Mouse (Mus musculus): ENCODE measurements around the gene Cnga3. TPM values are rescaled to one million over a fixed set of nuclear protein-coding genes. Genes with fewer than 3 reads are reported as not detected.
A peak's percentile ranks its signal among the peaks of the same experiment; 100 is the strongest.

Cnga3 gene
- polyA plus RNA-seq, 1 experiment from 2014 or later: not detected

GRCm38 (mm10) chr1:37212375-37212774 is 1.9 kb upstream of the Cnga3 start:
- Histone ChIP-seq H3K27me3 (ENCODE audit: control insufficient read depth, insufficient read depth, low read length) (no peaks in the 10 kb centered on the region), H3K4me2 (ENCODE audit: low read depth) (no peak overlapping the region), H3K9ac (ENCODE audit: low read length) (no peak overlapping the region), H3K4me1 (ENCODE audit: control insufficient read depth, insufficient read depth, low read length) (no peaks in the 10 kb centered on the region), H3K9me3 (ENCODE audit: control insufficient read depth, low read length) (no peaks in the 10 kb centered on the region), H3K36me3 (ENCODE audit: control insufficient read depth, insufficient read depth, low read length) (no peaks in the 10 kb centered on the region), H3K27ac (ENCODE audit: low read depth, low read length) (no peak overlapping the region), H3K4me3 (ENCODE audit: low read depth, low read length) (no peak overlapping the region)
- WGBS: 89% methylated on average over 9 of the region's 9 CpGs
- ATAC-seq (ENCODE audit: insufficient read depth, low FRiP score, low TSS enrichment): no peak
- no peak for DNase-seq (ENCODE audit: low spot score)

DNA sequence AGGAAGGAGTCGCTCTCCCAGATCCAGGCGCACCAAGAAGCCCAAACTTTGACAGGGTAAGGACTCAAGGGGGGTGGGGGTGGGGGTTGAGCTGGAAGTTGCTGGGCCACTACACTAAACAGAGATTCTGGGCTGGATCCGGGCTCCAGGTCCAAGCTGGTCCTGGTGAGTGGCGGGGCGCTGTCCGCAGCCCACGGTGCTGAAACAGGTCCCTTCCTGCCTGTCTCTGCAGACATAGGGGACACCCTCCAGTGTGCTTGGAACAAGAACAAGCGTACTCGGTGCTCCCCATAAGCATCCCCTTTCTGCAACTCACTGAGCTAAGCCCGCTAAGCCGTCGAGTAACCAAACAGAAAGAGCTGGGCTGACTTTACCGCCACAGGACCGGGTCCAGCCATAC is 4.2 kb downstream of the Cnga3 start:
- WGBS: 7% methylated on average over 14 of the region's 14 CpGs
- Histone ChIP-seq H3K27me3 (ENCODE audit: control insufficient read depth, insufficient read depth, low read length) (no peaks in the 10 kb centered on the region), H3K4me3 (ENCODE audit: low read depth, low read length) (no peak overlapping the region), H3K4me1 (ENCODE audit: control insufficient read depth, insufficient read depth, low read length) (no peaks in the 10 kb centered on the region), H3K9me3 (ENCODE audit: control insufficient read depth, low read length) (no peaks in the 10 kb centered on the region), H3K27ac (ENCODE audit: low read depth, low read length) (no peak overlapping the region), H3K36me3 (ENCODE audit: control insufficient read depth, insufficient read depth, low read length) (no peaks in the 10 kb centered on the region), H3K4me2 (ENCODE audit: low read depth) (no peak overlapping the region), H3K9ac (ENCODE audit: low read length) (no peak overlapping the region)
- DNase-seq (ENCODE audit: low spot score) (peak; percentile 66), ATAC-seq (ENCODE audit: insufficient read depth, low FRiP score, low TSS enrichment) (no peak)

- no peaks in the 10 kb centered on the region for H3K4me1 ChIP-seq (ENCODE audit: control insufficient read depth, insufficient read depth, low read length)
- no peaks in the 10 kb centered on the region for H3K9me3 ChIP-seq (ENCODE audit: control insufficient read depth, low read length)
- 88% methylated on average over 5 of the region's 5 CpGs for WGBS
- H3K4me2 ChIP-seq (ENCODE audit: low read depth): no peak overlapping the region
- no peak overlapping the region for H3K9ac ChIP-seq (ENCODE audit: low read length)
- no peak overlapping the region for H3K4me3 ChIP-seq (ENCODE audit: low read depth, low read length)
- H3K36me3 ChIP-seq (ENCODE audit: control insufficient read depth, insufficient read depth, low read length): no peaks in the 10 kb centered on the region
- ATAC-seq (ENCODE audit: insufficient read depth, low FRiP score, low TSS enrichment): no peak
- no peak for DNase-seq (ENCODE audit: low spot score)
- no peaks in the 10 kb centered on the region for H3K27me3 ChIP-seq (ENCODE audit: control insufficient read depth, insufficient read depth, low read length)
- no peak overlapping the region for H3K27ac ChIP-seq (ENCODE audit: low read depth, low read length)
Measured at GRCm38 (mm10) chr1:37219593-37219992, 5.4 kb downstream of the Cnga3 start.

DNA sequence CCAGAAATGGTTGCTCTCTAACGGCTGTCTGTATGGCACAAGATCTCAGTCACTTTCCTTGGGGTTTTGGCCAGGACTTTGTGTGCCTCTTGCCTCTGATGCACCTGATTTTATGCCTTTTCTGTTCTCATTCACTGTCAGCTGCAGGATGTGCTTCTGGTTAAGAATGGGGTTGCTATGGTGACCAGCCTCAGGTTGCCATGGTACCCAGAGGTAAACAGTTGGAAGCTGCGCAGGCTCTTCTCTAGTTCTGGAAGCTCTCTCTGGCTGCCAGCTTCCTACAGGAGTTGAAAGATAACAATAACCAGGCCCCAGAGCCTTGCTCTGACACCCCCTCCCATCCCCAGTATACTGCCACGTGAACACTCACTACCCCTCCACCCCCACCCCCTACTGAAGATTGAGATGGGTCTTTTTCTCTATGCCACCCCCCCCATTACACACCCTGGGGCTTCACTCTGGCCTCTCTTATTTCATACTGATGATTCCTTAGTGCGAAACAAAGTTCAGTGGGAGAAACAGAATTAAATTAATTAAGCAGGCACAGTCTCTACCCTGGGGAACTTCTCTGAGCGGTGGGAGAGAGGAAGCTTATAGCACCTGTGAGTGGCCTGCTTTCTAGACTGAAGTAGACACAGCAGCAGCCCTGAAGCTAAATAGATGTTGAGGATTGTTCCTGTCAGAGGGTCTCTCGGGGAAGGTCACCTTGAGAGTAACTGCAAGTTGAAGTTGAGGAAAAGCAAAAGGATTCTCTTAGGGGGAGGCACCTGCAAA is 6.1 kb downstream of the Cnga3 start:
- no peak overlapping the region for H3K4me2 ChIP-seq (ENCODE audit: low read depth)

DNA sequence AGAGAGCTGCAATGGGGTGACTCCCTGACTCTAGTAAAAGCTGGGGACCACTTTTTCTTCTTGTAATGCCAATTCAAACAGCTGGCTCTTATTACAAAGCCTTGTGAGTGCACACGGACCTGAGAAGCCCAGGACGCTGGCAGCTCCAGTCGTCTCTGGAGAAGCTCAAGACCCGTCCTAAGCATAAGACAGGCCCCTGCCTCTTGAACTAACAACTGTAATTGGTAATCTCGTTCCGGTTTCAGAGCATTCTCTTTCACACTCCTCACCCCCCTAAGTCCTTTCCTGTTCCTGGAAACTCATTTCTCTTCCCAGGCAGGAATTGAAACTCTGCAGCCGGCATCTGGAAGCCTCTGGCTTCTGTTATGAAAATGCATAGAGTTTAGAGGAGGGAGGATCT is 7.8 kb downstream of the Cnga3 start:
- Histone ChIP-seq H3K9me3 (ENCODE audit: control insufficient read depth, low read length) (no peaks in the 10 kb centered on the region), H3K27ac (ENCODE audit: low read depth, low read length) (no peak overlapping the region), H3K36me3 (ENCODE audit: control insufficient read depth, insufficient read depth, low read length) (no peaks in the 10 kb centered on the region), H3K9ac (ENCODE audit: low read length) (no peak overlapping the region), H3K4me1 (ENCODE audit: control insufficient read depth, insufficient read depth, low read length) (no peaks in the 10 kb centered on the region), H3K27me3 (ENCODE audit: control insufficient read depth, insufficient read depth, low read length) (no peaks in the 10 kb centered on the region), H3K4me3 (ENCODE audit: low read depth, low read length) (no peak overlapping the region), H3K4me2 (ENCODE audit: low read depth) (no peak overlapping the region)
- ATAC-seq (ENCODE audit: insufficient read depth, low FRiP score, low TSS enrichment): no peak
- WGBS: 77% methylated on average over 7 of the region's 7 CpGs
- no peak for DNase-seq (ENCODE audit: low spot score)

More for the DNA sequence above, 6.1 kb downstream of the Cnga3 start:
- Histone ChIP-seq H3K4me1 (ENCODE audit: control insufficient read depth, insufficient read depth, low read length) (no peaks in the 10 kb centered on the region), H3K4me3 (ENCODE audit: low read depth, low read length) (no peak overlapping the region), H3K9me3 (ENCODE audit: control insufficient read depth, low read length) (no peaks in the 10 kb centered on the region), H3K36me3 (ENCODE audit: control insufficient read depth, insufficient read depth, low read length) (no peaks in the 10 kb centered on the region), H3K27ac (ENCODE audit: low read depth, low read length) (no peak overlapping the region), H3K27me3 (ENCODE audit: control insufficient read depth, insufficient read depth, low read length) (no peaks in the 10 kb centered on the region), H3K9ac (ENCODE audit: low read length) (no peak overlapping the region)
- ATAC-seq (ENCODE audit: insufficient read depth, low FRiP score, low TSS enrichment) (peak; percentile 58; the same call in 1 of the 2 replicates), DNase-seq (ENCODE audit: low spot score) (peak; percentile 65)
- 49% methylated on average over 6 of the region's 6 CpGs for WGBS

DNA sequence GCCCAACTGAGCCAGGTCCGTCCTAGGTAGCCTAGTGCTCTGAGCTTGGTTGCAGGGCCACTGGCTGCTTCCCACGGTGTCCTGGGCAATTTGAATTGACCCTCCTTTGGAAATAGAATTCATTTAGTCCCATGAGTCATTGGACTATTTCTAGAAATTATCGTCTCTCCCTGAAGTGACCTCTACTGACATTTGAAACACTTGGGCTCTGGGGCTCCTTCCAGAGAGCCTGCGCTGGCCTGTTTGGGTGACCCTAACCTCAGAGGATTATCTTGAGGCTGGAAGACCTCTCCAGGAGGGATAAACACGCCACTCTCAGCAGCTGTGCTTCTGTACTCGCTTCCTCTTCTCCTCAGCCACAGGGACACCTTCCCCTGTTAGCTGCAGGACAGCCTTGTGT is 16.2 kb downstream of the Cnga3 start:
- Histone ChIP-seq H3K9me3 (ENCODE audit: control insufficient read depth, low read length) (no peaks in the 10 kb centered on the region), H3K4me1 (ENCODE audit: control insufficient read depth, insufficient read depth, low read length) (no peaks in the 10 kb centered on the region), H3K27me3 (ENCODE audit: control insufficient read depth, insufficient read depth, low read length) (no peaks in the 10 kb centered on the region), H3K4me3 (ENCODE audit: low read depth, low read length) (no peak overlapping the region), H3K9ac (ENCODE audit: low read length) (no peak overlapping the region), H3K36me3 (ENCODE audit: control insufficient read depth, insufficient read depth, low read length) (no peaks in the 10 kb centered on the region), H3K27ac (ENCODE audit: low read depth, low read length) (no peak overlapping the region), H3K4me2 (ENCODE audit: low read depth) (no peak overlapping the region)
- no peak for ATAC-seq (ENCODE audit: insufficient read depth, low FRiP score, low TSS enrichment)
- WGBS: 72% methylated on average over 6 of the region's 6 CpGs
- DNase-seq (ENCODE audit: low spot score): no peak

DNA sequence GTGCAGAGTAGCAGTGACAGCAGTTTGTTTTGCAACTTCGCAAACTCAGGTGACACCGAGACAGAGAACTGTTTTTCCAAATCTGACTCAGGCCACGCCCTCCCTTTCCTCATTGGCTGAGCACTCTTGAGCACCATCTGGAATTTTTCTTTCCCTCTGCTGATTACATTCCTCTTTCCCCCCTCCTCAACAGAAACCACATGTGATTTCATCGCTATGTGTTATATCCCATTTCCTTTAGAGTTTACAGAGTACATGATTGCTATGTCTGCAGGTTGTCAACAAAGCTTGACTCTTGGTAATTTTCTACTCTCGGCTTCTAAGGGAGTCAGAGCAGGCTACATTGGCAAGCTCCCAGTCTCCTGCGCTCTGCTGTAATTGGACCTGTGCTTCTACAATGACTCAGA is 17.1 kb downstream of the Cnga3 start:
- ATAC-seq (ENCODE audit: insufficient read depth, low FRiP score, low TSS enrichment): no peak

DNA sequence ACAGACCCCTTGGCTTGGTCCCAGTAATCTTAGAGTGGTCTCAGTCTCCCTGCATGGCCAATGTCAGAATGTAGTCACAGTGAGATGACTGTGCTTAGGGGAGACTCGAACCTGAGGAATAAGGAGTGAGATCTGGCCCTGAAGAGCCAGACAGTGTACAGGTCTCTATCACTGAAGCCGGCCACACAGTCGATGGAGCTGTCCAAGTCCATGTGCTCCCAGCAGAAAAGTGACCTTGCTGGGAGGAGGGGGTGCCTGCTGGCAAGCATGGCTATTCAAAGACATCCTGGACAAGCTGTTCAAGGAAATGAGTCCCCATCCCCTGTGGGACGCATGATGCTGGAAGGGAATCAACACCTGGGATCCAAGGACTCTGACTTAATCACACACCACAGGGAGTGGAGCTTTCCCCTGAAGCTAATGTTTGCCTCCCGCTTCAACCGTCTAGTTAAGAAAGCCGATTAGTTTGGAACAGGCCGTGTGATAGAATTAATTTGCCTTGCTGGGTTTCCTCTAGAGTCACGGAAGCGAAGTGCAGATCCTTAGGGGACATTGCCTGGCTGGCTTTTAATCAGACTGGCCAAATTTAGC is 24.9 kb downstream of the Cnga3 start:
- Histone ChIP-seq H3K9ac (ENCODE audit: low read length) (no peak overlapping the region), H3K27me3 (ENCODE audit: control insufficient read depth, insufficient read depth, low read length) (no peaks in the 10 kb centered on the region), H3K36me3 (ENCODE audit: control insufficient read depth, insufficient read depth, low read length) (no peaks in the 10 kb centered on the region), H3K9me3 (ENCODE audit: control insufficient read depth, low read length) (no peaks in the 10 kb centered on the region), H3K4me2 (ENCODE audit: low read depth) (no peak overlapping the region), H3K4me1 (ENCODE audit: control insufficient read depth, insufficient read depth, low read length) (no peaks in the 10 kb centered on the region), H3K4me3 (ENCODE audit: low read depth, low read length) (no peak overlapping the region), H3K27ac (ENCODE audit: low read depth, low read length) (no peak overlapping the region)
- no peak for ATAC-seq (ENCODE audit: insufficient read depth, low FRiP score, low TSS enrichment)
- no peak for DNase-seq (ENCODE audit: low spot score)
- 82% methylated on average over 10 of the region's 10 CpGs for WGBS

More for the DNA sequence above, 17.1 kb downstream of the Cnga3 start:
- H3K36me3 ChIP-seq (ENCODE audit: control insufficient read depth, insufficient read depth, low read length): no peaks in the 10 kb centered on the region
- no peak overlapping the region for H3K4me3 ChIP-seq (ENCODE audit: low read depth, low read length)
- H3K9ac ChIP-seq (ENCODE audit: low read length): no peak overlapping the region
- no peaks in the 10 kb centered on the region for H3K9me3 ChIP-seq (ENCODE audit: control insufficient read depth, low read length)
- no peak overlapping the region for H3K4me2 ChIP-seq (ENCODE audit: low read depth)
- DNase-seq (ENCODE audit: low spot score): no peak
- H3K27me3 ChIP-seq (ENCODE audit: control insufficient read depth, insufficient read depth, low read length): no peaks in the 10 kb centered on the region
- no peaks in the 10 kb centered on the region for H3K4me1 ChIP-seq (ENCODE audit: control insufficient read depth, insufficient read depth, low read length)
- WGBS: 63% methylated on average over 6 of the region's 6 CpGs
- H3K27ac ChIP-seq (ENCODE audit: low read depth, low read length): no peak overlapping the region

DNA sequence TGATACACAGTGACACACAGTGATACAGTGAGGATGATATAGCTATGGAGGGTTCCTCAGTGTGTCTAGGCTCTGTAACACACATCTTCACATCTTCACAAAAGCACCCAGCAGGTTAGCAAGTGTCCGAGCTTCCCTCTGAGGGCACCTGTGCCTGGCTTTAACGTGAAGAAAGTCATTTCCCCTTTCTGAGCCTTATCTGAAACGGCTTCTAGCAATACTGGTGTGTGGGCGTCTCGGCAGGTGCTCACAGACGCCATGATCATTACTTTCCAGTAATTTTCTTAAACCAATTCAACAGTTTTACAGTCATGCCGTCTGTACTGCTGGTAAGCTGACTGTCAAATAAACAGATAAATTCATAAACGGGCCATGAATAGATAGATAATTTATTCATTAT is 28.0 kb downstream of the Cnga3 start:
- no peak overlapping the region for H3K4me3 ChIP-seq (ENCODE audit: low read depth, low read length)
- no peak overlapping the region for H3K27ac ChIP-seq (ENCODE audit: low read depth, low read length)
- H3K4me1 ChIP-seq (ENCODE audit: control insufficient read depth, insufficient read depth, low read length): no peaks in the 10 kb centered on the region
- no peaks in the 10 kb centered on the region for H3K36me3 ChIP-seq (ENCODE audit: control insufficient read depth, insufficient read depth, low read length)
- no peak overlapping the region for H3K4me2 ChIP-seq (ENCODE audit: low read depth)
- no peak overlapping the region for H3K9ac ChIP-seq (ENCODE audit: low read length)
- 79% methylated on average over 8 of the region's 8 CpGs for WGBS
- H3K9me3 ChIP-seq (ENCODE audit: control insufficient read depth, low read length): no peaks in the 10 kb centered on the region
- ATAC-seq (ENCODE audit: insufficient read depth, low FRiP score, low TSS enrichment): no peak
- no peaks in the 10 kb centered on the region for H3K27me3 ChIP-seq (ENCODE audit: control insufficient read depth, insufficient read depth, low read length)
- DNase-seq (ENCODE audit: low spot score): no peak
